Mouse (Mus musculus) limb, embryonic 11.5 days (tissue): Measurements from ENCODE around the gene Ninj1. TPM values are rescaled to one million over a fixed set of nuclear protein-coding genes. Genes with fewer than 3 reads are reported as not detected.

Source experiments
- ATAC-seq: fragments of 200-750 bp; cut with Nextera tagmentation; 2 replicates; pipeline ENCODE4 v1.8.0; 2017; ENCODE audit warnings: low read depth; ENCODE audit not compliant: insufficient number of reproducible peaks, low FRiP score, low TSS enrichment
- DNase-seq: peaks from one replicate; pipeline ENCODE4 v3.0.0-alpha.2; 2015; ENCODE audit warnings: low spot score
- H3K27ac ChIP-seq: fragments of 300-500 bp; sonication (generic); replicated peaks from 2 replicates; pipeline ENCODE4 v1.5.1; 2014; ENCODE audit warnings: low read depth, mild to moderate bottlenecking, low read length
- H3K27me3 ChIP-seq: fragments of 300-500 bp; sonication (generic); 2 replicates; pipeline ENCODE4 v1.6.1; 2014; ENCODE audit warnings: mild to moderate bottlenecking, low read length, mixed read lengths; ENCODE audit not compliant: control insufficient read depth, insufficient read depth
- H3K36me3 ChIP-seq: fragments of 300-500 bp; sonication (generic); 2 replicates; pipeline ENCODE4 v1.6.1; 2014; ENCODE audit warnings: mild to moderate bottlenecking, low read length, moderate library complexity, mixed read lengths; ENCODE audit not compliant: control insufficient read depth, insufficient read depth
- H3K4me1 ChIP-seq: fragments of 300-500 bp; sonication (generic); 2 replicates; pipeline ENCODE4 v1.6.1; 2014; ENCODE audit warnings: low read length, mixed read lengths; ENCODE audit not compliant: control insufficient read depth, insufficient read depth
- H3K4me2 ChIP-seq: fragments of 300-500 bp; sonication (generic); 2 replicates; pipeline ENCODE4 v1.6.1; 2014; ENCODE audit warnings: low read depth, mild to moderate bottlenecking, moderate library complexity; ENCODE audit not compliant: severe bottlenecking
- H3K4me3 ChIP-seq: fragments of 300-500 bp; sonication (generic); 2 replicates; pipeline ENCODE4 v1.5.1; 2014; ENCODE audit warnings: low read depth, low read length
- H3K9ac ChIP-seq: fragments of 300-500 bp; sonication (generic); 2 replicates; pipeline ENCODE4 v1.6.1; 2014; ENCODE audit warnings: mild to moderate bottlenecking, low read length
- H3K9me3 ChIP-seq: fragments of 300-500 bp; sonication (generic); 2 replicates; pipeline ENCODE4 v1.6.1; 2016; ENCODE audit warnings: low read length; ENCODE audit not compliant: control insufficient read depth
- WGBS: fragments of 180-500 bp; shearing (Covaris S2); extraction: QIAGEN DNeasy Blood & Tissue Kit; methylation state at CpG from one replicate; pipeline ENCODE4 v1.1.7; 2014; 5-methylcytosine and 5-hydroxymethylcytosine counted together
- polyA plus RNA-seq: library from polyadenylated mRNA; unstranded; fragments of >200 nt; fragmentation: Nextera tagmentation; extraction: Ambion mirVana; gene quantifications from 2 replicates; pipeline ENCODE4 v1.2.1, GENCODE M21; 2014

The Ninj1 gene
- polyA plus RNA-seq, result 23.6 and 24.4 TPM in 2 replicates

DNA sequence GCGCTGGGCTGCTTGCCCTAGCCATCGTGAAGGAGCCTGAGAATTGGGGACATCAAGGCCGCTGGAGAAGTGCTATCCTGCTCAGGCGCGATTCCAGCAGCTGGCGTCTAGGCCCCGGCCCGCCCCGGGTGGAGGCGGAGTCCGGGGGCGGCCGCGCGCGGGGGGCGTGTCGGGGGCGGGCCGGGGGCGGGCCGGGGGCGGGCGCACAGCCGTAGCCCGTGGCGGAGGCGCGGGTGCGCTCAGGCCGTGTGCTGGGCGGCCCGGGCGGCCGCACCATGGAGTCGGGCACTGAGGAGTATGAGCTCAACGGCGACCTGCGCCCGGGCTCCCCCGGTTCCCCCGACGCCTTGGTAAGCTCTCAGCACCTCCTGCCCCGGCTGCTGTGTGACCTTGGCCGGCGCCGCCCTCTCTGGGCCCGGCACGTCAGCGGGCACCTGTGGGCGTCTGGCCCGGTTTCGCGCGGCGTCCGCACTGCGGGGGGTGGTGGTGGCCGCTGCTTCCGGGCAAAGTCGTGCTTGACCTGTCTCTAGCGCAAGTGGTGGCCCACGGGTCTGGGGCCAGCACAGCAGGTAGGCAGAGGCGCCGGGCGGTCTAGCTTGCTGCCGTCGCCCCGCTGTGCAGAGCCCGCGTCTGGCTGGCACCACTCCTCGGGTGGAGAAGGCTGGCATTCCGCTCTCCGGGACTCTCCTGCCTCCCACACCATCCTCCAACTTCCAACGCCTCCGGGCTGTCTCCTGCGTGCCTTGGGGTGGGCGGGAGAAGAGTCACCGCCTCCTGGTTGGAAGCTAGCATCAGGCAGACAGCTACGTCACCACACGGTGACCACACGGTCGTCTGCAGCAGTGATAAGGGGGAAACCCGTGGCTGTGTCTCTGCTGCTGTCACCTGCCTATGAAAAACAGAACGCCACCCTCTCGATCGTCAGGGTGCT lies at the start of gene Ninj1:
TSS of gene Ninj1 (plus strand) at position 198 of the 931 bp plus-strand sequence.
- peak; percentile 88 for ATAC-seq
- Histone ChIP-seq H3K9me3 (no peaks in the 10 kb centered on the region), H3K9ac (peak within 1 kb of the TSS; percentile 66), H3K4me2 (peak within 1 kb of the TSS; percentile 100), H3K27me3 (no peaks in the 10 kb centered on the region), H3K4me1 (peaks cover 19% of the 10 kb centered on the region), H3K4me3 (peak within 1 kb of the TSS; percentile 72), H3K36me3 (no peaks in the 10 kb centered on the region), H3K27ac (0 out of 2 replicates have a peak within 1 kb of the TSS, but pooled peaks have one; percentile 14)
- DNase-seq, result peak; percentile 83
- WGBS, result under 1% methylated on average over 73 of the region's 87 CpGs

DNA sequence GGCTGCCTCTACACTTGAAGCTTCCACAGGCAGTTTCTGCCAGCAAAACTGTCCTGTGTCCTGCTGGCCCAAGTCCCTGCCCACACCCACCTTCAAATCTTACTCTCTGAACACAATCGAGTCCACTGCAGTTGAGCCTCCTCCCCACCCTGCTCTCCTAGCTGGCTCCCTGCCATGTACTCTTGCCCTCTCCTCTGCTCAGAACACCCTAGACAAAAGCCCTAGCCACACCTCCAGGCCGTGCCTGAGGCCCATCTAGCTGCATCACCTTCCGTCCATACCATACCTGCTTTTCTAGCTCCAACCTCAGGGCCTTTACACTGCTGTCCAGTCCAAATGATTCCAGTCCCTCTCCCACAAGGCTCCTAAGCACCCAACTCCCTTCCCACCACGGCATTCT lies 46.7 kb upstream of the Ninj1 start:
- Histone ChIP-seq H3K4me1 (no peaks in the 10 kb centered on the region), H3K9me3 (no peaks in the 10 kb centered on the region), H3K27ac (no peak overlapping the region), H3K36me3 (no peaks in the 10 kb centered on the region), H3K9ac (no peak overlapping the region), H3K27me3 (peaks cover 20% of the 10 kb centered on the region), H3K4me3 (no peak overlapping the region), H3K4me2 (no peak overlapping the region)
- DNase-seq, result no peak
- 82% methylated on average over 4 of the region's 4 CpGs for WGBS
- no peak for ATAC-seq

DNA sequence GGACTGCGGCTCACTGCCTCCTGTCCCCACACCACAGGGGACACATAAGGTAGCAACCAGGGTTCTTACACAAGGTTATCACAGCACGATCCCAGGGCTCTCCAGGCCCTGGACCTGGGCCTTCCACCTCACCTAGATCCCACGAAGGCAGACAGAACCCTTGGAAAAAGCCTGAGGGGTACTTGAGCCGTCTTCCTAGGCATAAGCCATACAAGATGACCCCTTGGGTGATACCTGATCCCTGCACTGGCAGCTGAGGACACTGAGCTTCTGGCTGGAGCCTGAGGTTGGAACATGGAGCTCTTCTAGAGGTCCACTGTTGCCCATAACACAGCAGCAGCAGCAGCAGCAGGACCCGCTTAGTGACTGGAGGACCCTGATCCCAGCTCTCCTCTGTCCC lies 44.9 kb upstream of the Ninj1 start:
- peaks cover 38% of the 10 kb centered on the region for H3K27me3 ChIP-seq
- H3K27ac ChIP-seq, result no peak overlapping the region

DNA sequence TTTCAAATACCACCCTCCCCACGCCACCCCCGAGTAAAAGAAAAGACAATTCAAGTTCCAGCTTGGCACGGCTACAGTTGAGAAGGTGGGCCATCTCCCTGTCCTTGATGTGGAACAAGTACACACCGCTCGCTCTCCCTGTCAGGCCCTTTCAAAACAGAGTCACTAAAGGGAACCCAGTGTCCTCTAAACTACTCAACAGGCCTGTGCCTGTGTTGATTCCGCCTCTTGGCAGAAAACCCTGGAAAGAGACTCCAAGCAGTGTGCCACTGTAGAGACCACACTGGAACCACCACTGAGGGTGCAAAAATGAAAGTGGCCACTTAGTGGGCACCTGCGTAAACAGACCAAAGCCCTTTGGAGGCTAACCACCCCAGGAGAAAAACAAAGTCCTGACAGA lies 44.0 kb upstream of the Ninj1 start:
- Histone ChIP-seq H3K4me2 (no peak overlapping the region), H3K27me3 (peaks cover 46% of the 10 kb centered on the region), H3K4me1 (peaks cover 13% of the 10 kb centered on the region), H3K4me3 (no peak overlapping the region), H3K36me3 (no peaks in the 10 kb centered on the region), H3K9ac (no peak overlapping the region), H3K9me3 (no peaks in the 10 kb centered on the region), H3K27ac (no peak overlapping the region)
- WGBS, result 91% methylated on average over 7 of the region's 7 CpGs
- ATAC-seq, result no peak
- DNase-seq, result no peak

More for the DNA sequence above, 44.9 kb upstream of the Ninj1 start:
- no peak overlapping the region for H3K9ac ChIP-seq
- H3K36me3 ChIP-seq, result no peaks in the 10 kb centered on the region
- no peak overlapping the region for H3K4me3 ChIP-seq
- no peaks in the 10 kb centered on the region for H3K9me3 ChIP-seq
- WGBS, result 78% methylated on average over 5 of the region's 5 CpGs
- DNase-seq, result no peak
- peaks cover 9% of the 10 kb centered on the region for H3K4me1 ChIP-seq
- no peak overlapping the region for H3K4me2 ChIP-seq
- no peak for ATAC-seq

GRCm38 (mm10) chr13:49144451-49144850 lies 42.8 kb upstream of the Ninj1 start:
- Histone ChIP-seq H3K9me3 (no peaks in the 10 kb centered on the region), H3K27ac (no peak overlapping the region), H3K36me3 (no peaks in the 10 kb centered on the region), H3K9ac (no peak overlapping the region), H3K27me3 (peaks cover 53% of the 10 kb centered on the region), H3K4me1 (peaks cover 13% of the 10 kb centered on the region), H3K4me2 (no peak overlapping the region), H3K4me3 (no peak overlapping the region)
- ATAC-seq, result no peak
- DNase-seq, result no peak
- 48% methylated on average over 6 of the region's 6 CpGs for WGBS

DNA sequence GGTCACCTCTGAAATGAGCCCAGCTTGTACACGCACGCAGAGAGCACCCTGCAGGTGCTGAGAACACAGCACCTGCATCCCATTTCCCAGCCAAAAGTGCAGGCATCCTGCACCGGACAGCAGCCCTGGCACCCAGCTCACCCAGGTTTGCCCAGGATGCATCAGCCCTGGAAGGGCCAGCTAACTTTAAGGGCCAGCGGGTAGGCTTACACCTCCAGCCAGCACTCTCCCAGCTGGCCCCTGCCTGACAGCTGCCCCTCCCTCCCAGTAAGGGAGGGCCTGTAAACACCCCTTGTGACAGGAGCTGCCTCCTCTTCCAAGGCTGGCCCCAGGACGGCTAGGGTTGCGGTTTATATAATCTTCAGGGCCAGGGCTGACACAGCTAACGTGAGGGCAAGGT lies 41.9 kb upstream of the Ninj1 start:
- no peak overlapping the region for H3K4me3 ChIP-seq
- H3K9ac ChIP-seq, result no peak overlapping the region
- no peak overlapping the region for H3K4me2 ChIP-seq
- WGBS, result 29% methylated on average over 7 of the region's 7 CpGs
- peaks cover 13% of the 10 kb centered on the region for H3K4me1 ChIP-seq
- no peak for ATAC-seq
- DNase-seq, result no peak
- peaks cover 57% of the 10 kb centered on the region for H3K27me3 ChIP-seq
- no peak overlapping the region for H3K27ac ChIP-seq
- no peaks in the 10 kb centered on the region for H3K36me3 ChIP-seq
- H3K9me3 ChIP-seq, result no peaks in the 10 kb centered on the region

GRCm38 (mm10) chr13:49146040-49146697 lies 41.1 kb upstream of the Ninj1 start:
- Histone ChIP-seq H3K4me2 (peak overlapping the region; percentile 95), H3K9me3 (no peaks in the 10 kb centered on the region), H3K9ac (no peak overlapping the region; the same call in 1 of the 2 replicates), H3K36me3 (no peaks in the 10 kb centered on the region), H3K27ac (no peak overlapping the region), H3K4me1 (peaks cover 13% of the 10 kb centered on the region), H3K4me3 (peak overlapping the region; percentile 69), H3K27me3 (peaks cover 57% of the 10 kb centered on the region)
- ATAC-seq (no peak), DNase-seq (peak; percentile 56)
- WGBS, result 20% methylated on average over 17 of the region's 17 CpGs

GRCm38 (mm10) chr13:49146698-49147006 lies 40.6 kb upstream of the Ninj1 start:
- ATAC-seq, result no peak
- under 1% methylated on average over 42 of the region's 44 CpGs for WGBS
- Histone ChIP-seq H3K9ac (peak overlapping the region; percentile 60; the same call in 1 of the 2 replicates), H3K9me3 (no peaks in the 10 kb centered on the region), H3K4me1 (peaks cover 13% of the 10 kb centered on the region), H3K27me3 (peaks cover 57% of the 10 kb centered on the region), H3K36me3 (no peaks in the 10 kb centered on the region), H3K4me2 (peak overlapping the region; percentile 95), H3K4me3 (peak overlapping the region; percentile 69), H3K27ac (no peak overlapping the region)
- DNase-seq, result no peak
